Mouse (Mus musculus) heart, embryonic 13.5 days (tissue): ENCODE data around the gene Pmepa1. TPM values are rescaled to one million over a fixed set of nuclear protein-coding genes. Genes with fewer than 3 reads are reported as not detected.

Experiments used
- ATAC-seq: fragments of 200-750 bp; cut with Nextera tagmentation; 2 replicates; pipeline ENCODE4 v1.8.0; 2017; ENCODE audit warnings: moderate TSS enrichment; ENCODE audit not compliant: insufficient number of reproducible peaks, low FRiP score, low TSS enrichment; ENCODE audit errors: extremely low read depth
- H3K27ac ChIP-seq: fragments of 300-500 bp; sonication (generic); replicated peaks from 2 replicates; pipeline ENCODE4 v1.5.1; 2015; ENCODE audit warnings: moderate library complexity, mild to moderate bottlenecking, inconsistent platforms
- H3K27me3 ChIP-seq: fragments of 300-500 bp; sonication (generic); replicated peaks from 2 replicates; pipeline ENCODE4 v1.6.1; 2015; ENCODE audit warnings: mild to moderate bottlenecking, inconsistent platforms
- H3K36me3 ChIP-seq: fragments of 300-500 bp; sonication (generic); 2 replicates; pipeline ENCODE4 v1.6.1; 2015; ENCODE audit warnings: mild to moderate bottlenecking, inconsistent platforms
- H3K4me1 ChIP-seq: fragments of 300-500 bp; sonication (generic); 2 replicates; pipeline ENCODE4 v1.6.1; 2015; ENCODE audit warnings: inconsistent platforms
- H3K4me2 ChIP-seq: fragments of 300-500 bp; sonication (generic); 2 replicates; pipeline ENCODE4 v1.6.1; 2015; ENCODE audit warnings: inconsistent platforms, mild to moderate bottlenecking, moderate library complexity
- H3K4me3 ChIP-seq: fragments of 300-500 bp; sonication (generic); 2 replicates; pipeline ENCODE4 v1.5.1; 2015; ENCODE audit warnings: moderate library complexity, mild to moderate bottlenecking, inconsistent platforms
- H3K9ac ChIP-seq: fragments of 300-500 bp; sonication (generic); 2 replicates; pipeline ENCODE4 v1.6.1; 2015; ENCODE audit warnings: inconsistent platforms, mild to moderate bottlenecking, moderate library complexity
- H3K9me3 ChIP-seq: fragments of 300-500 bp; sonication (generic); 2 replicates; pipeline ENCODE4 v1.6.1; 2016; ENCODE audit warnings: inconsistent platforms
- WGBS: fragments of 180-500 bp; shearing (Covaris S2); methylation state at CpG from one replicate; pipeline ENCODE4 v1.1.7; 2015; ENCODE audit warnings: mixed read lengths; 5-methylcytosine and 5-hydroxymethylcytosine counted together
- polyA plus RNA-seq: library from polyadenylated mRNA; unstranded; fragments of >200 nt; fragmentation: Nextera tagmentation; extraction: Ambion mirVana; gene quantifications from 2 replicates; pipeline ENCODE4 v1.2.1, GENCODE M21; 2015

The Pmepa1 gene
- polyA plus RNA-seq, 1 experiment from 2014 or later = 3.4 TPM

- peaks cover 55% of the 10 kb centered on the region for H3K4me1 ChIP-seq
- 1% methylated on average over 93 of the region's 93 CpGs for WGBS
- peak overlapping the region; percentile 95 for H3K27ac ChIP-seq
- peak overlapping the region; percentile 99 for H3K9ac ChIP-seq
- H3K9me3 ChIP-seq = no peaks in the 10 kb centered on the region
- H3K27me3 ChIP-seq = no peaks in the 10 kb centered on the region
- ATAC-seq = 0 out of 2 replicates have a peak, but pooled peaks have one; percentile 33
- H3K36me3 ChIP-seq = no peaks in the 10 kb centered on the region
- H3K4me2 ChIP-seq = peak overlapping the region; percentile 84
- peak overlapping the region; percentile 99 for H3K4me3 ChIP-seq
Measured at GRCm38 (mm10) chr2:173275343-173276201, 761 bp downstream of the Pmepa1 start.

DNA sequence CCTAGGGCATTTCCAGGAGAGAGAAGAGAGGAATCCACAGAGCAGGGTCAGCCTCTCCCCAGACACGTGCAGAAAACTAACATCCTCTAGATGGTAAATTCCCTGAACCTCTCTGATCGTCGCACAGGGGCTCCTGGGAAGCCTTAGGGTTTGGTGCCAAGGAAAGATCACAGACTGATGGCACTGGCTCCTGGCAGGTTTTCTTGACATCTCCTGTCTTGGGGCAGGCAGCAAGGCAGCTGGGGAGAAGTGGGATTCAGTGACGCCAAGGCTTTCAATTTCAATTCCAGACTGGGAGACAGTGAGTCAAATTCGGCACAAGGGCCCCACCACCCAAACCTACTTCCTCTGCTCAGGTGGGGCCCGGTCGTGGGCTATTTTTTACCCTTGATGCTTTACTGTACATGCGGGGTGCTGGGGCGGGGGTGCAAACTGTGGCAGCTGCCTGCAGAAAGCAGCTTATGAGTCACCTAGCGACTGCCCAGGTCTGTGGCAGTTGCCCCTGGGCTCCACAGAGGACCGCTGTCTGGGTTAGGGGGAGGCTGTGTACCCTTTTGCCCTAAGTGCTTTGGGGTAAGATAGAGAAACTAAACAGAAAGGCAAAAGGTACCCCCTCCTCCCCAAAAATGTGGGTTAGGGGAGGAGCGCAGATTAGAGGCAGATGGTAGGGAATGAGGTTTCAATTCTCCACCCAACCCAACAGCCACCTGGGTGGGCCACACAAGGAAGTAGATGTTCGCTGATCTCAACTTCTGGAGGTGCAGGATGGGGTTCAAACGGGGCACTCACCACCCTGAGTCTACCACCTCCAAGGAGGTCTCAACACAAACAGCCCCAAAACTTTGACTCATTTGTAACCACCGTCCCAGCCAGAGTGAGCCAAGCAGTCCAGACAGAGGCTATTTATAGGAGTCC lies 1.6 kb downstream of the Pmepa1 start:
- ATAC-seq = no peak
- peak overlapping the region; percentile 95 for H3K27ac ChIP-seq
- H3K36me3 ChIP-seq = no peaks in the 10 kb centered on the region
- WGBS = 12% methylated on average over 15 of the region's 15 CpGs
- peak overlapping the region; percentile 84 for H3K4me2 ChIP-seq
- peak overlapping the region; percentile 99 for H3K4me3 ChIP-seq
- H3K9me3 ChIP-seq = no peaks in the 10 kb centered on the region
- peaks cover 63% of the 10 kb centered on the region for H3K4me1 ChIP-seq
- H3K27me3 ChIP-seq = no peaks in the 10 kb centered on the region
- peak overlapping the region; percentile 99 for H3K9ac ChIP-seq

- Histone ChIP-seq H3K27ac (no peak overlapping the region), H3K4me1 (peaks cover 70% of the 10 kb centered on the region), H3K4me3 (peak overlapping the region; percentile 99), H3K4me2 (peak overlapping the region; percentile 84), H3K9me3 (no peaks in the 10 kb centered on the region), H3K9ac (peak overlapping the region; percentile 99), H3K27me3 (no peaks in the 10 kb centered on the region), H3K36me3 (no peaks in the 10 kb centered on the region; the same call in 1 of the 2 replicates)
- 51% methylated on average over 4 of the region's 4 CpGs for WGBS
- ATAC-seq = no peak
Measured at GRCm38 (mm10) chr2:173273885-173274284, 2.4 kb downstream of the Pmepa1 start.

- Histone ChIP-seq H3K4me2 (peak overlapping the region; percentile 84), H3K9ac (peak overlapping the region; percentile 29; the same call in 1 of the 2 replicates), H3K36me3 (no peaks in the 10 kb centered on the region; the same call in 1 of the 2 replicates), H3K27me3 (no peaks in the 10 kb centered on the region), H3K27ac (no peak overlapping the region), H3K9me3 (no peaks in the 10 kb centered on the region), H3K4me3 (peak overlapping the region; percentile 7; the same call in 1 of the 2 replicates), H3K4me1 (peaks cover 81% of the 10 kb centered on the region)
- 65% methylated on average over 11 of the region's 11 CpGs for WGBS
- no peak for ATAC-seq
Measured at GRCm38 (mm10) chr2:173272354-173272900, 3.9 kb downstream of the Pmepa1 start.

DNA sequence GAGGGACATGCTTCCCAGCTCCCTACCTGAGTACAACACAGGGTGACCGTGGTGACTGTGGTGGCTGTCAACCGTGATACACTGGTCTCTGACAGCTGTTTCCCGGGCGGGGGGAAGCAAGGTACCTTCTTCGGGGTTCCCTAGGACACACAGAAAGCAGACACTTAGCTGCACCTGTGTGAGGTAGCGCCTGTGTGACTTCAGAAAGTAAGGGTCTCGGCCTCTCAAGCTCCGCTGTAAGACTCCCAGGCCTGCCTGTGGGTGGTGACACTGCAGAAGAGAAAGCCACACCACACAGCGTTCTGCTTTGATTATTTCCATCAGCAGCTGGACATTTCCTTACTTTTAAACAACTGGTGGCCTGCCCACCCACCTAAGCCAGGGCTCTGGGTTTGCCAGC lies 4.8 kb downstream of the Pmepa1 start:
- H3K9me3 ChIP-seq = no peaks in the 10 kb centered on the region
- H3K4me3 ChIP-seq = no peak overlapping the region
- H3K9ac ChIP-seq = no peak overlapping the region
- H3K27me3 ChIP-seq = no peaks in the 10 kb centered on the region
- no peak for ATAC-seq
- no peak overlapping the region for H3K4me2 ChIP-seq
- peaks cover 83% of the 10 kb centered on the region for H3K4me1 ChIP-seq
- no peaks in the 10 kb centered on the region; the same call in 1 of the 2 replicates for H3K36me3 ChIP-seq
- no peak overlapping the region for H3K27ac ChIP-seq
- WGBS = 80% methylated on average over 9 of the region's 9 CpGs

GRCm38 (mm10) chr2:173270601-173271248 lies 5.6 kb downstream of the Pmepa1 start:
- 77% methylated on average over 11 of the region's 11 CpGs for WGBS
- Histone ChIP-seq H3K27ac (no peak overlapping the region), H3K27me3 (no peaks in the 10 kb centered on the region)

GRCm38 (mm10) chr2:173270196-173270595 lies 6.1 kb downstream of the Pmepa1 start:
- WGBS = 43% methylated on average over 9 of the region's 9 CpGs
- no peak for ATAC-seq

More at GRCm38 (mm10) chr2:173270601-173271248, 5.6 kb downstream of the Pmepa1 start:
- Histone ChIP-seq H3K4me2 (no peak overlapping the region; the same call in 1 of the 2 replicates), H3K9me3 (no peaks in the 10 kb centered on the region), H3K4me3 (no peak overlapping the region), H3K9ac (peak overlapping the region; percentile 47; the same call in 1 of the 2 replicates), H3K36me3 (no peaks in the 10 kb centered on the region; the same call in 1 of the 2 replicates), H3K4me1 (peaks cover 91% of the 10 kb centered on the region)
- ATAC-seq = no peak

DNA sequence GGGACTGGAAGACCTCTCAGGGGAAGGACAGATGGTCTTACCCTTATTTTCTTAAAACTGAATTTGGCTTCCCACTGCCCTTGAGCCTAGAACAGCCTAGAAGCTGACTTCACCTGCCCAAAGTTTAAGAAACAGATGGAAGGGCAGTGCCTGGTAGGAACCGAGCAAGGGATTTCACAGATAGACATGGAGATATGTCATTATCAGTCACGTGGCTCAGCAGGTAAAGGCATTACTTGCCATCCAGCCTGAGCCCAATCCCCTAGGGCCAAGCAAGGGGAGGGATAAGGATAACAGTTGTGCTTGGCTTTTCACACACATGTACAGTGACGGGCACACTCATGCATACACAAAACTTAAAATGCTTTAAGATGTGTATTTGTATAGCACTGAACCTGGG lies 8.8 kb downstream of the Pmepa1 start:
- H3K4me1 ChIP-seq = peaks cover 97% of the 10 kb centered on the region

More at GRCm38 (mm10) chr2:173270196-173270595, 6.1 kb downstream of the Pmepa1 start:
- Histone ChIP-seq H3K36me3 (no peaks in the 10 kb centered on the region; the same call in 1 of the 2 replicates), H3K27ac (no peak overlapping the region), H3K27me3 (no peaks in the 10 kb centered on the region), H3K9me3 (no peaks in the 10 kb centered on the region), H3K9ac (0 out of 2 replicates have a peak overlapping the region, but pooled peaks have one; percentile 47), H3K4me1 (peaks cover 96% of the 10 kb centered on the region), H3K4me3 (no peak overlapping the region), H3K4me2 (no peak overlapping the region)

GRCm38 (mm10) chr2:173266349-173267112 lies 9.8 kb downstream of the Pmepa1 start:
- Histone ChIP-seq H3K9me3 (no peaks in the 10 kb centered on the region), H3K27me3 (no peaks in the 10 kb centered on the region), H3K9ac (no peak overlapping the region), H3K4me1 (peaks cover 97% of the 10 kb centered on the region), H3K4me2 (no peak overlapping the region), H3K27ac (no peak overlapping the region), H3K36me3 (no peaks in the 10 kb centered on the region; the same call in 1 of the 2 replicates), H3K4me3 (no peak overlapping the region)
- no peak for ATAC-seq
- 73% methylated on average over 25 of the region's 25 CpGs for WGBS

More for the DNA sequence above, 8.8 kb downstream of the Pmepa1 start:
- WGBS = 74% methylated on average over 3 of the region's 3 CpGs
- H3K27me3 ChIP-seq = no peaks in the 10 kb centered on the region
- no peak overlapping the region for H3K27ac ChIP-seq
- no peak overlapping the region for H3K9ac ChIP-seq
- no peaks in the 10 kb centered on the region for H3K9me3 ChIP-seq
- H3K4me3 ChIP-seq = no peak overlapping the region
- ATAC-seq = no peak
- no peaks in the 10 kb centered on the region; the same call in 1 of the 2 replicates for H3K36me3 ChIP-seq
- H3K4me2 ChIP-seq = no peak overlapping the region
